Mouse (Mus musculus) cerebellum, adult 2 months (tissue): ENCODE data around the gene Bcs1l.

ENCODE experiments used
- CTCF ChIP-seq: fragments of 200-500 bp; IDR thresholded peaks from 2 replicates; pipeline ENCODE4 v1.5.1; 2011; ENCODE audit warnings: low read depth, mild to moderate bottlenecking, control low read depth, low read length, moderate library complexity, borderline replicate concordance; ENCODE audit not compliant: insufficient read depth
- POLR2A ChIP-seq: fragments of 200-500 bp; IDR thresholded peaks from 2 replicates; pipeline ENCODE4 v1.6.1; 2011; ENCODE audit warnings: low read length, control low read depth, borderline replicate concordance; ENCODE audit not compliant: insufficient read depth

DNA sequence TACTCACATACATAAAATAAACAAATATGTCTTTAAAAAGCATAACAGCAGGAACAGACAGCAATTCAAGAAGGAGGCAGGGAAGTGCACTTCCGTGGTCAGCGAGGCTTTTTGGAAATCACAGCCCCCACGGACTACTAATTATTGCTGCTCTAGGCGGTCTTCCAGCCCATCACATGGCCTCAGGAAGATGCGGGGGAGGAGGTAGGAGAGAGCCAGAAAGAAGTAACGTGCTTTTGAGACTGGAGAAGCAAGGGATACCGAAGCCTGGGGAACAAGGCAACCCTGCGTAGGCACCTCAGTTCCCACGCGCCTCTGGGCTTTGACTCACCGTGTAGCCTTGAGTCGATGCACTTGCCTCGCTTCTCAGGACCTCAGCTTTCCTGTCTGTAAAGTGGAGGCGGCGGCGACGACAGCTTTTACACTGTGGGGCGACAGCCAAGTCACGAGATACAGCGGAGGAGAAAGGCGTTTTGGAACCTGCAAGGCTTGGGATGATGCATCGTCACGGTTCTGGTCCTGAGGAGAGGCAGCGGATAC is 786 bp upstream of the Bcs1l start:
- no peak for TF ChIP-seq CTCF
- no peak for TF ChIP-seq POLR2A
